Mouse (Mus musculus) liver, embryonic 11.5 days (tissue): ENCODE measurements at regions not wholly inside any gene's neighbourhood (a gene's known extent, or its start where the extent isn't known, plus 50 kb on each side); places are given as distances from the start of the nearest gene placed in this dataset.
"Not testable (repeated sequence)": the region's sequence is repeated elsewhere in the genome, so short reads cannot be mapped to it uniquely, and the experiment has no call there.

Experiments
- ATAC-seq: fragments of 200-750 bp; cut with Nextera tagmentation; replicated peaks from 2 replicates; pipeline ENCODE4 v1.8.0; 2017; ENCODE audit warnings: moderate number of reproducible peaks, mild to moderate bottlenecking, moderate TSS enrichment, moderate library complexity; ENCODE audit not compliant: low FRiP score
- DNase-seq: peaks from one replicate; pipeline ENCODE4 v3.0.0-alpha.2; 2017; ENCODE audit warnings: low spot score
- H3K27ac ChIP-seq: fragments of 300-500 bp; sonication (generic); 2 replicates; pipeline ENCODE4 v1.5.1; 2014; ENCODE audit warnings: mild to moderate bottlenecking, low read depth, low read length, control low read depth
- H3K27me3 ChIP-seq: fragments of 300-500 bp; sonication (generic); replicated peaks from 2 replicates; pipeline ENCODE4 v1.6.1; 2014; ENCODE audit warnings: low read length, mixed read lengths; ENCODE audit not compliant: control insufficient read depth, insufficient read depth
- H3K36me3 ChIP-seq: fragments of 300-500 bp; sonication (generic); 2 replicates; pipeline ENCODE4 v1.6.1; 2014; ENCODE audit warnings: mild to moderate bottlenecking, low read length, moderate library complexity, mixed read lengths; ENCODE audit not compliant: control insufficient read depth, insufficient read depth
- H3K4me1 ChIP-seq: fragments of 300-500 bp; sonication (generic); replicated peaks from 2 replicates; pipeline ENCODE4 v1.6.1; 2014; ENCODE audit warnings: low read length, mixed read lengths; ENCODE audit not compliant: control insufficient read depth, insufficient read depth
- H3K4me2 ChIP-seq: fragments of 300-500 bp; sonication (generic); 2 replicates; pipeline ENCODE4 v1.6.1; 2014; ENCODE audit warnings: mild to moderate bottlenecking, control low read depth, moderate library complexity
- H3K4me3 ChIP-seq: fragments of 300-500 bp; sonication (generic); 2 replicates; pipeline ENCODE4 v1.5.1; 2014; ENCODE audit warnings: low read depth, low read length, control low read depth
- H3K9ac ChIP-seq: fragments of 300-500 bp; sonication (generic); 2 replicates; pipeline ENCODE4 v1.6.1; 2014; ENCODE audit warnings: low read depth, low read length, control low read depth
- H3K9me3 ChIP-seq: fragments of 300-500 bp; sonication (generic); 2 replicates; pipeline ENCODE4 v1.6.1; 2016; ENCODE audit warnings: low read length, inconsistent platforms, mixed read lengths; ENCODE audit not compliant: control insufficient read depth
- WGBS: fragments of 180-500 bp; shearing (Covaris S2); extraction: QIAGEN DNeasy Blood & Tissue Kit; methylation state at CpG from one replicate; pipeline ENCODE4 v1.1.7; 2014; 5-methylcytosine and 5-hydroxymethylcytosine counted together

- H3K4me2 ChIP-seq, H3K4me1 ChIP-seq, H3K27ac ChIP-seq, H3K9me3 ChIP-seq, H3K4me3 ChIP-seq, ATAC-seq, H3K27me3 ChIP-seq, DNase-seq, H3K36me3 ChIP-seq, H3K9ac ChIP-seq: not testable (repeated sequence)
Measured at GRCm38 (mm10) chr12:39593781-39594180, 444.0 kb downstream of the Arl4a start.

- Histone ChIP-seq H3K4me3 (no peak overlapping the region), H3K9me3 (no peaks in the 10 kb centered on the region), H3K4me2 (no peak overlapping the region), H3K27me3 (no peaks in the 10 kb centered on the region), H3K27ac (no peak overlapping the region), H3K4me1 (no peaks in the 10 kb centered on the region), H3K9ac (no peak overlapping the region), H3K36me3 (no peaks in the 10 kb centered on the region)
- no peak for DNase-seq
- ATAC-seq, result no peak
- WGBS, result 62% methylated on average over 5 of the region's 5 CpGs
Measured at GRCm38 (mm10) chr12:39587204-39587909, 450.5 kb downstream of the Arl4a start.

- no peak overlapping the region for H3K27ac ChIP-seq
- H3K4me2 ChIP-seq, result no peak overlapping the region
- H3K4me1 ChIP-seq, result no peaks in the 10 kb centered on the region
- no peak for ATAC-seq
- DNase-seq, result no peak
- H3K36me3 ChIP-seq, result no peaks in the 10 kb centered on the region
- WGBS, result 74% methylated on average over 4 of the region's 4 CpGs
- H3K9ac ChIP-seq, result no peak overlapping the region
- H3K4me3 ChIP-seq, result no peak overlapping the region
- H3K9me3 ChIP-seq, result no peaks in the 10 kb centered on the region
- no peaks in the 10 kb centered on the region for H3K27me3 ChIP-seq
Measured at GRCm38 (mm10) chr12:39586163-39586562, 451.7 kb downstream of the Arl4a start.

GRCm38 (mm10) chr12:39577610-39578009, 460.2 kb downstream of the Arl4a start:
- Histone ChIP-seq H3K27me3 (no peaks in the 10 kb centered on the region), H3K4me2 (no peak overlapping the region), H3K27ac (no peak overlapping the region), H3K4me1 (no peaks in the 10 kb centered on the region), H3K9ac (no peak overlapping the region), H3K4me3 (no peak overlapping the region), H3K36me3 (no peaks in the 10 kb centered on the region), H3K9me3 (no peaks in the 10 kb centered on the region)
- ATAC-seq (no peak), DNase-seq (no peak)
- WGBS, result 71% methylated on average over 1 of the region's 1 CpGs

- Histone ChIP-seq H3K36me3 (no peaks in the 10 kb centered on the region), H3K9me3 (no peaks in the 10 kb centered on the region), H3K27me3 (no peaks in the 10 kb centered on the region), H3K4me1 (no peaks in the 10 kb centered on the region), H3K4me2 (no peak overlapping the region), H3K4me3 (no peak overlapping the region), H3K27ac (no peak overlapping the region), H3K9ac (no peak overlapping the region)
- ATAC-seq, result no peak
- WGBS, result 80% methylated on average over 1 of the region's 1 CpGs
- no peak for DNase-seq
Measured at GRCm38 (mm10) chr12:39572802-39573201, 465.0 kb downstream of the Arl4a start.

- Histone ChIP-seq H3K9ac (no peak overlapping the region), H3K36me3 (no peaks in the 10 kb centered on the region), H3K27ac (no peak overlapping the region), H3K27me3 (no peaks in the 10 kb centered on the region), H3K9me3 (no peaks in the 10 kb centered on the region), H3K4me3 (no peak overlapping the region), H3K4me2 (no peak overlapping the region), H3K4me1 (no peaks in the 10 kb centered on the region)
- no peak for ATAC-seq
- WGBS, result 80% methylated on average over 1 of the region's 1 CpGs
- no peak for DNase-seq
Measured at GRCm38 (mm10) chr12:39572147-39572546, 465.7 kb downstream of the Arl4a start.

- H3K4me3 ChIP-seq, result no peak overlapping the region
- H3K27me3 ChIP-seq, result no peaks in the 10 kb centered on the region
- no peak for DNase-seq
- WGBS, result 73% methylated on average over 4 of the region's 4 CpGs
- no peaks in the 10 kb centered on the region for H3K4me1 ChIP-seq
- no peak overlapping the region for H3K27ac ChIP-seq
- H3K4me2 ChIP-seq, result no peak overlapping the region
- H3K9ac ChIP-seq, result no peak overlapping the region
- no peaks in the 10 kb centered on the region for H3K36me3 ChIP-seq
- H3K9me3 ChIP-seq, result no peaks in the 10 kb centered on the region
- no peak for ATAC-seq
Measured at GRCm38 (mm10) chr12:39560734-39561446, 476.9 kb downstream of the Arl4a start.

- Histone ChIP-seq H3K9ac (no peak overlapping the region), H3K4me1 (no peaks in the 10 kb centered on the region), H3K4me3 (no peak overlapping the region), H3K36me3 (no peaks in the 10 kb centered on the region), H3K27me3 (no peaks in the 10 kb centered on the region), H3K27ac (no peak overlapping the region), H3K4me2 (no peak overlapping the region), H3K9me3 (no peaks in the 10 kb centered on the region)
- ATAC-seq, result no peak
- WGBS, result 92% methylated on average over 3 of the region's 3 CpGs
- DNase-seq, result no peak
Measured at GRCm38 (mm10) chr12:39558491-39558890, 479.3 kb downstream of the Arl4a start.

- H3K9ac ChIP-seq, result no peak overlapping the region
- no peak overlapping the region for H3K27ac ChIP-seq
- H3K36me3 ChIP-seq, result no peaks in the 10 kb centered on the region
- DNase-seq (no peak), ATAC-seq (no peak)
- no peaks in the 10 kb centered on the region for H3K9me3 ChIP-seq
- WGBS, result 81% methylated on average over 2 of the region's 2 CpGs
- no peaks in the 10 kb centered on the region for H3K4me1 ChIP-seq
- no peak overlapping the region for H3K4me3 ChIP-seq
- no peaks in the 10 kb centered on the region for H3K27me3 ChIP-seq
- no peak overlapping the region for H3K4me2 ChIP-seq
Measured at GRCm38 (mm10) chr12:39536326-39536725, 501.5 kb downstream of the Arl4a start.
